Mouse (Mus musculus) neural tube, embryonic 12.5 days (tissue): ENCODE data around the gene C1qtnf5. TPM values are rescaled to one million over a fixed set of nuclear protein-coding genes. Genes with fewer than 3 reads are reported as not detected.
A peak's percentile ranks its signal among the peaks of the same experiment; 100 is the strongest.

Source experiments
- ATAC-seq: fragments of 200-750 bp; cut with Nextera tagmentation; 2 replicates; pipeline ENCODE4 v1.8.0; 2017; ENCODE audit warnings: low read depth, mild to moderate bottlenecking, moderate TSS enrichment, moderate library complexity; ENCODE audit not compliant: low FRiP score
- H3K27ac ChIP-seq: fragments of 300-500 bp; sonication (generic); 2 replicates; pipeline ENCODE4 v1.5.1; 2016
- H3K27me3 ChIP-seq: fragments of 300-500 bp; sonication (generic); replicated peaks from 2 replicates; pipeline ENCODE4 v1.6.1; 2016; ENCODE audit warnings: mild to moderate bottlenecking
- H3K36me3 ChIP-seq: fragments of 300-500 bp; sonication (generic); 2 replicates; pipeline ENCODE4 v1.6.1; 2016; ENCODE audit warnings: mild to moderate bottlenecking
- H3K4me1 ChIP-seq: fragments of 300-500 bp; sonication (generic); 2 replicates; pipeline ENCODE4 v1.6.1; 2016
- H3K4me2 ChIP-seq: fragments of 300-500 bp; sonication (generic); replicated peaks from 2 replicates; pipeline ENCODE4 v1.6.1; 2016; ENCODE audit warnings: mild to moderate bottlenecking
- H3K4me3 ChIP-seq: fragments of 300-500 bp; sonication (generic); 2 replicates; pipeline ENCODE4 v1.5.1; 2016
- H3K9ac ChIP-seq: fragments of 300-500 bp; sonication (generic); 2 replicates; pipeline ENCODE4 v1.6.1; 2016; ENCODE audit warnings: mild to moderate bottlenecking
- H3K9me3 ChIP-seq: fragments of 300-500 bp; sonication (generic); 2 replicates; pipeline ENCODE4 v1.6.1; 2016; ENCODE audit warnings: mild to moderate bottlenecking
- WGBS: fragments of 180-500 bp; shearing (Covaris S2); methylation state at CpG from one replicate; pipeline ENCODE4 v1.1.7; 2016; 5-methylcytosine and 5-hydroxymethylcytosine counted together
- polyA plus RNA-seq: library from polyadenylated mRNA; unstranded; fragments of >200 nt; fragmentation: Nextera tagmentation; extraction: Ambion mirVana; gene quantifications from 2 replicates; pipeline ENCODE4 v1.2.1, GENCODE M21; 2016

C1qtnf5 gene
- polyA plus RNA-seq, 1 experiment from 2014 or later, result 0.74 TPM

GRCm38 (mm10) chr9:44082266-44082665 is 24.8 kb upstream of the C1qtnf5 start:
- H3K27ac ChIP-seq, result no peak overlapping the region
- no peaks in the 10 kb centered on the region for H3K9me3 ChIP-seq
- H3K4me3 ChIP-seq, result no peak overlapping the region
- no peak overlapping the region for H3K4me2 ChIP-seq
- WGBS, result 93% methylated on average over 5 of the region's 5 CpGs
- H3K27me3 ChIP-seq, result peaks cover 40% of the 10 kb centered on the region
- H3K9ac ChIP-seq, result no peak overlapping the region
- no peak for ATAC-seq
- no peaks in the 10 kb centered on the region for H3K36me3 ChIP-seq
- H3K4me1 ChIP-seq, result peaks cover 30% of the 10 kb centered on the region

- Histone ChIP-seq H3K4me1 (peaks cover 35% of the 10 kb centered on the region), H3K27me3 (peaks cover 49% of the 10 kb centered on the region), H3K4me3 (peak overlapping the region; percentile 61; the same call in 1 of the 2 replicates), H3K36me3 (no peaks in the 10 kb centered on the region), H3K4me2 (peak overlapping the region; percentile 99), H3K9ac (no peak overlapping the region), H3K27ac (no peak overlapping the region), H3K9me3 (no peaks in the 10 kb centered on the region)
- no peak for ATAC-seq
- WGBS, result 8% methylated on average over 23 of the region's 23 CpGs
Measured at GRCm38 (mm10) chr9:44083392-44084121, 23.5 kb upstream of the C1qtnf5 start.

GRCm38 (mm10) chr9:44084236-44084635 is 22.8 kb upstream of the C1qtnf5 start:
- Histone ChIP-seq H3K36me3 (no peaks in the 10 kb centered on the region), H3K27ac (no peak overlapping the region), H3K4me2 (peak overlapping the region; percentile 99), H3K27me3 (peaks cover 49% of the 10 kb centered on the region), H3K4me1 (peaks cover 28% of the 10 kb centered on the region), H3K9ac (peak overlapping the region; percentile 67), H3K4me3 (peak overlapping the region; percentile 61), H3K9me3 (no peaks in the 10 kb centered on the region)
- 2% methylated on average over 14 of the region's 14 CpGs for WGBS
- ATAC-seq, result peak; percentile 39; the same call in 1 of the 2 replicates

GRCm38 (mm10) chr9:44084659-44085229 is 22.3 kb upstream of the C1qtnf5 start:
- Histone ChIP-seq H3K9ac (peak overlapping the region; percentile 67), H3K9me3 (no peaks in the 10 kb centered on the region), H3K27me3 (peaks cover 49% of the 10 kb centered on the region), H3K4me2 (peak overlapping the region; percentile 99), H3K36me3 (no peaks in the 10 kb centered on the region), H3K4me1 (peaks cover 27% of the 10 kb centered on the region), H3K27ac (no peak overlapping the region), H3K4me3 (peak overlapping the region; percentile 61)
- peak; percentile 68 for ATAC-seq
- under 1% methylated on average over 62 of the region's 62 CpGs for WGBS

- no peak for ATAC-seq
- Histone ChIP-seq H3K27me3 (peaks cover 49% of the 10 kb centered on the region), H3K9me3 (no peaks in the 10 kb centered on the region)
Measured at GRCm38 (mm10) chr9:44085276-44085675, 21.8 kb upstream of the C1qtnf5 start.

GRCm38 (mm10) chr9:44085741-44086665 is 21.0 kb upstream of the C1qtnf5 start:
- Histone ChIP-seq H3K27ac (no peak overlapping the region), H3K4me2 (peak overlapping the region; percentile 99), H3K9me3 (no peaks in the 10 kb centered on the region), H3K27me3 (peaks cover 49% of the 10 kb centered on the region), H3K4me1 (peaks cover 27% of the 10 kb centered on the region), H3K9ac (0 out of 2 replicates have a peak overlapping the region, but pooled peaks have one; percentile 67), H3K36me3 (0 out of 2 replicates have a peak, but pooled peaks cover under 1% of the 10 kb centered on the region), H3K4me3 (no peak overlapping the region)
- 68% methylated on average over 15 of the region's 15 CpGs for WGBS
- no peak for ATAC-seq

More at GRCm38 (mm10) chr9:44085276-44085675, 21.8 kb upstream of the C1qtnf5 start:
- peak overlapping the region; percentile 67 for H3K9ac ChIP-seq
- peak overlapping the region; percentile 61 for H3K4me3 ChIP-seq
- H3K4me1 ChIP-seq, result peaks cover 27% of the 10 kb centered on the region
- no peaks in the 10 kb centered on the region for H3K36me3 ChIP-seq
- 3% methylated on average over 10 of the region's 10 CpGs for WGBS
- H3K4me2 ChIP-seq, result peak overlapping the region; percentile 99
- H3K27ac ChIP-seq, result no peak overlapping the region

- WGBS, result 43% methylated on average over 10 of the region's 10 CpGs
- Histone ChIP-seq H3K27me3 (peaks cover 48% of the 10 kb centered on the region), H3K9me3 (no peaks in the 10 kb centered on the region), H3K4me2 (no peak overlapping the region), H3K36me3 (peaks cover 6% of the 10 kb centered on the region; the same call in 1 of the 2 replicates), H3K4me3 (no peak overlapping the region), H3K4me1 (peaks cover 27% of the 10 kb centered on the region), H3K27ac (no peak overlapping the region), H3K9ac (no peak overlapping the region)
- ATAC-seq, result no peak
Measured at GRCm38 (mm10) chr9:44086960-44087359, 20.1 kb upstream of the C1qtnf5 start.

GRCm38 (mm10) chr9:44087761-44088455 is 19.1 kb upstream of the C1qtnf5 start:
- Histone ChIP-seq H3K27me3 (peaks cover 47% of the 10 kb centered on the region), H3K4me3 (no peak overlapping the region), H3K9ac (no peak overlapping the region), H3K4me2 (no peak overlapping the region), H3K9me3 (no peaks in the 10 kb centered on the region), H3K4me1 (peaks cover 27% of the 10 kb centered on the region), H3K36me3 (peaks cover 9% of the 10 kb centered on the region; the same call in 1 of the 2 replicates), H3K27ac (no peak overlapping the region)
- 13% methylated on average over 15 of the region's 15 CpGs for WGBS
- ATAC-seq, result no peak

- H3K27me3 ChIP-seq, result peaks cover 35% of the 10 kb centered on the region
- H3K36me3 ChIP-seq, result peaks cover 9% of the 10 kb centered on the region; the same call in 1 of the 2 replicates
- H3K9me3 ChIP-seq, result no peaks in the 10 kb centered on the region
- H3K4me3 ChIP-seq, result no peak overlapping the region
- WGBS, result 64% methylated on average over 12 of the region's 12 CpGs
- ATAC-seq, result no peak
- peaks cover 23% of the 10 kb centered on the region for H3K4me1 ChIP-seq
- H3K4me2 ChIP-seq, result no peak overlapping the region
- H3K27ac ChIP-seq, result no peak overlapping the region
- no peak overlapping the region for H3K9ac ChIP-seq
Measured at GRCm38 (mm10) chr9:44088877-44089608, 18.0 kb upstream of the C1qtnf5 start.

GRCm38 (mm10) chr9:44093612-44094503 is 13.2 kb upstream of the C1qtnf5 start:
- no peak overlapping the region for H3K27ac ChIP-seq
- 32% methylated on average over 24 of the region's 24 CpGs for WGBS
- H3K4me1 ChIP-seq, result peaks cover 5% of the 10 kb centered on the region; the same call in 1 of the 2 replicates
- no peaks in the 10 kb centered on the region for H3K9me3 ChIP-seq
- H3K4me3 ChIP-seq, result no peak overlapping the region
- ATAC-seq, result peak; percentile 56; the same call in 1 of the 2 replicates
- peaks cover 9% of the 10 kb centered on the region; the same call in 1 of the 2 replicates for H3K36me3 ChIP-seq
- H3K27me3 ChIP-seq, result no peaks in the 10 kb centered on the region
- H3K4me2 ChIP-seq, result peak overlapping the region; percentile 47
- no peak overlapping the region for H3K9ac ChIP-seq
